ENCODE assay signal across 22 mouse cellular contexts in genomic region chr8:61305451-61306070, GRCm38 (mm10).
DNase-seq lines count a peak whose midpoint lies in the region; ATAC-seq and TF ChIP-seq lines count a peak whose summit lies in the region.
"Had no signal": no experiment of that assay in that cellular context is flagged by ENCODE, and none has a peak within 500 bp of the region (broad histone marks: within the 10 kb centered on the region; RNA-seq: fewer than 3 reads in every experiment).

No protein-coding gene starts in this region.

- H3K27ac ChIP-seq in heart, adult 2 months: peak overlapping the region; percentile 22
- H3K27ac ChIP-seq in lung, postnatal 0 days (ENCODE audit: low read length): no peak overlapping the region
- H3K27ac ChIP-seq: heart, embryonic 15.5 days; hindbrain, postnatal 0 days; midbrain, embryonic 13.5 days; neural tube, embryonic 13.5 days had no signal

- no peaks in the 10 kb centered on the region for H3K9me3 ChIP-seq in lung, postnatal 0 days (ENCODE audit: low read length)
- H3K9me3 ChIP-seq: heart, embryonic 15.5 days; midbrain, embryonic 13.5 days; neural tube, embryonic 13.5 days had no signal

- intact Hi-C loops in heart, adult 2 months (cut with DNase I): no loop called here
- intact Hi-C loops in heart, postnatal 10 days (cut with DNase I): no loop called here

- DNase-seq in heart, adult 2 months: no peak
- DNase-seq in heart, postnatal 10 days: no peak
- no peak for DNase-seq in lung, postnatal 0 days (ENCODE audit: low spot score)
- no peak for DNase-seq in lung, postnatal 10 days
- DNase-seq in induced T-regulatory cell, adult 2 months (ENCODE audit: low read depth): peak; percentile 65
- no peak for DNase-seq in MN1 (ENCODE audit: low spot score)
- no peak for DNase-seq in frontal cortex, postnatal 25 days (ENCODE audit: low spot score in 2 of 2)
- DNase-seq: adrenal gland, postnatal 14 days; cerebellum, adult 9-10 months; forebrain, postnatal 0 days; gastrocnemius, postnatal 36 days; kidney, adult 8-10 months; kidney, postnatal 14 days; layer of hippocampus, postnatal 36 days; lung, adult 18-20 months; retina, postnatal 1 day; spleen, adult 18-20 months had no signal

- TF ChIP-seq CTCF in heart, adult 2 months (IDR thresholded peaks at IDR 0.05): no peak
- TF ChIP-seq CTCF in lung, postnatal 0 days (IDR thresholded peaks at IDR 0.05): no peak

- H3K4me2 ChIP-seq in lung, postnatal 0 days (replicated peaks; ENCODE audit: low read depth, low read length): no peak overlapping the region
- H3K4me2 ChIP-seq: heart, embryonic 15.5 days; midbrain, embryonic 13.5 days; neural tube, embryonic 13.5 days had no signal

- TF ChIP-seq POLR2A in heart, adult 2 months (IDR thresholded peaks at IDR 0.05; ENCODE audit: insufficient read depth, low read depth, low read length): no peak

- TF ChIP-seq EP300 in heart, adult 2 months (IDR thresholded peaks at IDR 0.05; ENCODE audit: insufficient read depth, low read depth, low read length): no peak
- TF ChIP-seq EP300 in lung, postnatal 0 days (IDR thresholded peaks at IDR 0.05): no peak

- H3K4me1 ChIP-seq in heart, adult 2 months (ENCODE audit: control insufficient read depth, insufficient read depth, low read length): peaks cover 8% of the 10 kb centered on the region
- no peaks in the 10 kb centered on the region; the same call in 1 of the 2 replicates for H3K4me1 ChIP-seq in lung, postnatal 0 days (ENCODE audit: insufficient read depth, low read depth, low read length)
- H3K4me1 ChIP-seq: megakaryocyte, embryonic 14.5 days had no signal

- no peak overlapping the region for H3K9ac ChIP-seq in heart, adult 2 months (ENCODE audit: low read depth, low read length)
- no peak overlapping the region for H3K9ac ChIP-seq in lung, postnatal 0 days (replicated peaks; ENCODE audit: low read depth)
- H3K9ac ChIP-seq: forebrain, postnatal 0 days; heart, embryonic 15.5 days; midbrain, embryonic 13.5 days had no signal

- no peak overlapping the region for H3K4me3 ChIP-seq in heart, adult 2 months
- no peak overlapping the region for H3K4me3 ChIP-seq in lung, postnatal 0 days (ENCODE audit: low read depth, low read length)
- H3K4me3 ChIP-seq: heart, embryonic 15.5 days; megakaryocyte, embryonic 14.5 days; midbrain, embryonic 13.5 days; neural tube, embryonic 13.5 days had no signal

- H3K79me2 ChIP-seq in heart, adult 2 months (replicated peaks; ENCODE audit: control insufficient read depth, insufficient read depth, low read length): no peaks in the 10 kb centered on the region; the same call in 1 of the 2 replicates

- peak; percentile 34 for ATAC-seq in lung, postnatal 0 days
- ATAC-seq: forebrain, postnatal 0 days; hindbrain, postnatal 0 days; midbrain, embryonic 13.5 days had no signal

- WGBS in heart, adult 2 months: 61% methylated on average over 7 of the region's 7 CpGs
- WGBS in lung, postnatal 0 days: 52% methylated on average over 7 of the region's 7 CpGs

- H3K27me3 ChIP-seq in heart, adult 2 months (ENCODE audit: control insufficient read depth, insufficient read depth, low read length): no peaks in the 10 kb centered on the region
- H3K27me3 ChIP-seq in lung, postnatal 0 days (replicated peaks; ENCODE audit: insufficient read depth, low read length): no peaks in the 10 kb centered on the region
- H3K27me3 ChIP-seq: heart, embryonic 15.5 days; megakaryocyte, embryonic 14.5 days; midbrain, embryonic 13.5 days; neural tube, embryonic 13.5 days had no signal

- peaks cover 2% of the 10 kb centered on the region; the same call in 1 of the 2 replicates for H3K36me3 ChIP-seq in heart, adult 2 months (ENCODE audit: control insufficient read depth, insufficient read depth, low read length)
- no peaks in the 10 kb centered on the region for H3K36me3 ChIP-seq in lung, postnatal 0 days (ENCODE audit: insufficient read depth, low read length)
- H3K36me3 ChIP-seq: heart, embryonic 15.5 days; midbrain, embryonic 13.5 days; neural tube, embryonic 13.5 days had no signal
